Mouse (Mus musculus) E14TG2a.4 (cell line): ENCODE measurements around the gene Adamts2.

Source experiments
- CTCF ChIP-seq: conservative IDR thresholded peaks from 2 replicates; pipeline ENCODE4 v1.5.1; 2014; ENCODE audit warnings: low read length
- NANOG ChIP-seq: IDR thresholded peaks from 2 replicates; pipeline ENCODE4 v1.6.1; 2014; ENCODE audit warnings: borderline replicate concordance, low read length, mixed read lengths
- POU5F1 ChIP-seq: IDR thresholded peaks from 2 replicates; pipeline ENCODE4 v1.6.1; 2014; ENCODE audit warnings: low read length, borderline replicate concordance

DNA sequence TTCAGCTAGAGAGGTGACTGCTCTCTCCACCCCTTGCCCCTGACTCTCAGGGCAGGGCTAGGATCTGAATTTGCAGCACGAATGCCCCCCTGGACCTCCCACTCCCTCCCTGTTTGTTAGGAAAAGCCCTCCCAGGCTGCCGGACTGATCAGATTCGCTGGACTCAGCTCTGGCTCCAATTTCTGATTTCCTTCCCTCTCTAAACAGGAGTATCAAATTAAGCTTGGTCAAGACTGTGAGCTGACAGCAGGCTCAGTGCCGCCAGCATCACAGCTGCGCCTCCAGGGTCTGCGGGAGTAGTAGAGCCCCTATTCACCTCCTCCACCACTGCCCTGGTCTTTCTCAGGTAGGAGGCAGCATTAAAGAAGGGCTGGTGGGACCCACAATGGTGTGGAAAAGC, 117.0 kb downstream of the Adamts2 start:
- TF ChIP-seq CTCF (no peak), POU5F1 (no peak), NANOG (no peak)
